Mouse (Mus musculus) hindbrain, embryonic 10.5 days (tissue): Measurements from ENCODE around the gene Sox30. TPM values are rescaled to one million over a fixed set of nuclear protein-coding genes. Genes with fewer than 3 reads are reported as not detected.
A peak's percentile ranks its signal among the peaks of the same experiment; 100 is the strongest.

Experiments
- DNase-seq: peaks from one replicate; pipeline ENCODE4 v3.0.0-alpha.2; 2017; ENCODE audit warnings: low spot score
- H3K27ac ChIP-seq: fragments of 300-500 bp; sonication (generic); 2 replicates; pipeline ENCODE4 v1.5.1; 2016; ENCODE audit warnings: mild to moderate bottlenecking, moderate library complexity
- H3K27me3 ChIP-seq: fragments of 300-500 bp; sonication (generic); 2 replicates; pipeline ENCODE4 v1.6.1; 2016; ENCODE audit warnings: mild to moderate bottlenecking; ENCODE audit not compliant: poor library complexity, insufficient read depth, severe bottlenecking
- H3K36me3 ChIP-seq: fragments of 300-500 bp; sonication (generic); 2 replicates; pipeline ENCODE4 v1.6.1; 2016; ENCODE audit warnings: mild to moderate bottlenecking, moderate library complexity
- H3K4me1 ChIP-seq: fragments of 300-500 bp; sonication (generic); replicated peaks from 2 replicates; pipeline ENCODE4 v1.6.1; 2016; ENCODE audit warnings: mild to moderate bottlenecking
- H3K4me3 ChIP-seq: fragments of 300-500 bp; sonication (generic); 2 replicates; pipeline ENCODE4 v1.5.1; 2016; ENCODE audit warnings: mild to moderate bottlenecking, moderate library complexity
- H3K9me3 ChIP-seq: fragments of 300-500 bp; sonication (generic); 2 replicates; pipeline ENCODE4 v1.6.1; 2016; ENCODE audit warnings: mild to moderate bottlenecking, moderate library complexity
- WGBS: fragments of 180-500 bp; shearing (Covaris S2); methylation state at CpG from one replicate; pipeline ENCODE4 v1.1.7; 2016; 5-methylcytosine and 5-hydroxymethylcytosine counted together
- polyA plus RNA-seq: library from polyadenylated mRNA; unstranded; fragments of >200 nt; fragmentation: Nextera tagmentation; extraction: Ambion mirVana; gene quantifications from 2 replicates; pipeline ENCODE4 v1.2.1, GENCODE M21; 2016

The Sox30 gene
- 0.14 TPM in 1 of 2 replicates, not detected in the other for polyA plus RNA-seq

DNA sequence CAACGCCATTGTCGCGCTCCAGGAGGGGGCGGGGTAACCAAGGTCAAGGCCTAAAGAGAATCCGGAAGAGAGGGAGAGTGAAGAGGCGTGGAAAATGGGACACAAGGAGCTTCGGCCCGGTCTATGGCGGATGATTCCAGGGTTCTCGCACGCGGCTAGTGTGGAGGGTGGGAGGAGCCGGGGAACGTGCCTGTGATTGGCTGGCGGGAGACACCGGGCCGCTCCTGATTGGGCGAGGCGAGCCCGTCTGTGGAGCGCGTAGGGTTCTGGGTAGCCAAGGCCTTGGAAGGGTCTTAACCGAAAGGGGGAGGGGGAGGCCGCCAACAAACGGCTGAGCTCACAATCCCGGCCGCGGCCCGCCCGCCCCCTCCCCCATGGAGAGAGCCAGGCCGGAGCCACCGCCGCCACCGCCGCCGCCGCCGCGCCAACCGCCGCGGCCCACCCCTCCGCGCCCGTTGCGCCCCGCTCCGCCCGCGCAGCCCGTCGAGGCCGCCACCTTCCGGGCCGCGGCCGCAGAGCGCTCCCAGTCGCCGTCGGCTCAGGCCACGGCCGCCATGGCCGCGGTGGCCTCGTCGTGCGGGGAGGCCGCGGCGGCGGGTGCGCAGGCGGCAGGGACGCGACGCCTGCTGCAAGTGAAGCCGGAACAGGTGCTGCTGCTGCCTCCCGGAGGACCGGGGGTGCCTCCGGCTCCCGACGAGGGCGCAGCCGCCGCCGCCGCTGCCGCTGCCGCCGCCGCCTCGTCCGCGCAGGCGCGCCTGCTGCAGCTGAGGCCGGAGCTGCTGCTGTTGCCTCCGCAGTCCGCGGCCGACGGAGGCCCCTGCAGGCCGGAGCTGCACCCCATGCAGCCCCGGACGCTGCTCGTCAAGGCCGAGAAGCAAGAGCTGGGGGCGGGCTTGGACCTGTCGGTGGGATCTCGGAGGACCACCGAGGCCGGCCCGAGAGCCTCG, at the start of gene Sox30:
Gene Sox30, plus strand, starts transcription at position 365 of the 947 bp plus-strand sequence.
- WGBS = 9% methylated on average over 113 of the region's 115 CpGs
- DNase-seq = peak; percentile 81
- H3K4me3 ChIP-seq = peak within 1 kb of the TSS; percentile 62
- H3K36me3 ChIP-seq = no peaks in the 10 kb centered on the region
- H3K27me3 ChIP-seq = peaks cover 25% of the 10 kb centered on the region
- peaks cover 4% of the 10 kb centered on the region; the same call in 1 of the 2 replicates for H3K9me3 ChIP-seq
- peaks cover 15% of the 10 kb centered on the region; the same call in 1 of the 2 replicates for H3K4me1 ChIP-seq
- H3K27ac ChIP-seq = peak within 1 kb of the TSS; percentile 91

DNA sequence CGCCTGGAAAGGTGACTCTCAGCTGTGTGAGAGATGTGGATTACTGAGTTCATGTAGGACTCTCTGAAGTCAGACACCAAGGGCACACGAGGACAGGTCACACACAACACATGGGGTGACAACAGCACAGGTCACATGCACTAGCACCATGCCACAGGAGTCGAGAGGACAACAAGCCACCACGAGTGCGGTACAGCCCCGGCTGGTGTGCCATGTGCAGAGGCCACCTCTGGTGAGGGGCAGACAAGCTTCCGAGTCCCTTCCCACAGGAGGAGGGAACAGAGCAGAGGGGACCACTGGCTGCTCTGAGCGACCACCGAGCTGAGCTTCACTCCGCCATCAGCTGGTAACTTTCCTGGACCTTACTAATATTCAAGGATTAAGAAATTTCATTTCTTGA, 47.3 kb upstream of the Sox30 start:
- H3K36me3 ChIP-seq = peaks cover 81% of the 10 kb centered on the region
- H3K9me3 ChIP-seq = no peaks in the 10 kb centered on the region
- H3K4me1 ChIP-seq = no peaks in the 10 kb centered on the region
- no peak overlapping the region for H3K27ac ChIP-seq
- no peak overlapping the region for H3K4me3 ChIP-seq
- no peaks in the 10 kb centered on the region for H3K27me3 ChIP-seq
- DNase-seq = no peak
- WGBS = 91% methylated on average over 10 of the region's 10 CpGs

GRCm38 (mm10) chr11:45937478-45937877, 42.6 kb upstream of the Sox30 start:
- peaks cover 74% of the 10 kb centered on the region for H3K36me3 ChIP-seq
- H3K4me3 ChIP-seq = no peak overlapping the region
- WGBS = 95% methylated on average over 8 of the region's 8 CpGs
- H3K4me1 ChIP-seq = no peaks in the 10 kb centered on the region
- DNase-seq = no peak
- H3K27ac ChIP-seq = no peak overlapping the region
- H3K27me3 ChIP-seq = no peaks in the 10 kb centered on the region
- H3K9me3 ChIP-seq = no peaks in the 10 kb centered on the region

DNA sequence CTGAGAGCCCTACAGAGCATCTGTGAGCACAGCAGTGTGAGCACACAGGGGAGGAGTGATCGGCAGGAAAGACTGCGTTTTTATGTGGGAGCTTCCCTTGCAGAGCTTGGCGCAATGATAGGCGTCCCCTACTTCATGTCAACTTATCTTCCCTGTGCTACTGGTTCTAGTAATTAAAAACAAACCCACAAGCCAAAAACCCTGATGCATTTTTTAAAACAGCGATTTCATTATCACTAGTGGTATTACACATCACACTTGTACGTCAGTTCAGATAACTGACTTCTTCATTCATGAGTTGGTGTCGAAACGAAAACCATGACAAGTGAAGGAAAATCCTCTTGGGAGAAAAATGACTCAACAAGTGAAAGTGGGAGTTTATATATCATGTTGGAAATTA, 41.2 kb upstream of the Sox30 start:
- Histone ChIP-seq H3K27ac (no peak overlapping the region), H3K36me3 (peaks cover 59% of the 10 kb centered on the region), H3K9me3 (no peaks in the 10 kb centered on the region), H3K4me1 (peaks cover 11% of the 10 kb centered on the region), H3K27me3 (no peaks in the 10 kb centered on the region), H3K4me3 (no peak overlapping the region)
- WGBS = 94% methylated on average over 8 of the region's 8 CpGs
- DNase-seq = no peak

DNA sequence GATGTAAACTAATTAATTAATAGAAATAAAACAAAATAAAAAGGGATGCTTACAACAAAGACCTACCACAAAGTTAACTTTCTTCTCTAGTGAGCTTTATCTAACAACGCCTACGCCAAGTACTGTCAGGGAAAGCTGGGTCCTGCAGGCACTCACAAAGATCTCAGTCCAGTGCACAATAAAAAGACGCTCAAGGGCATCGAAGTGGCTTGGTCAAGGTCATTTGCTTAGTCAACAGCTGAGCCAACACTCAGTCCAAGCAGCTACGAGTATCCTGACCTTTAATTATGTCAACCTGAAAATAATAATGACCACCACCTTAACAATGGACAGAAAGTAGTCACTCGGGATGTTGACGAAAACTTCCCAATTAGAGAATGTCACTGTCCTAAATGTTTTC, 37.8 kb upstream of the Sox30 start:
- no peak overlapping the region for H3K27ac ChIP-seq
- peaks cover 17% of the 10 kb centered on the region for H3K4me1 ChIP-seq
- 92% methylated on average over 7 of the region's 7 CpGs for WGBS
- H3K4me3 ChIP-seq = no peak overlapping the region
- no peak for DNase-seq
- peaks cover 29% of the 10 kb centered on the region for H3K36me3 ChIP-seq
- no peaks in the 10 kb centered on the region for H3K27me3 ChIP-seq
- no peaks in the 10 kb centered on the region for H3K9me3 ChIP-seq

DNA sequence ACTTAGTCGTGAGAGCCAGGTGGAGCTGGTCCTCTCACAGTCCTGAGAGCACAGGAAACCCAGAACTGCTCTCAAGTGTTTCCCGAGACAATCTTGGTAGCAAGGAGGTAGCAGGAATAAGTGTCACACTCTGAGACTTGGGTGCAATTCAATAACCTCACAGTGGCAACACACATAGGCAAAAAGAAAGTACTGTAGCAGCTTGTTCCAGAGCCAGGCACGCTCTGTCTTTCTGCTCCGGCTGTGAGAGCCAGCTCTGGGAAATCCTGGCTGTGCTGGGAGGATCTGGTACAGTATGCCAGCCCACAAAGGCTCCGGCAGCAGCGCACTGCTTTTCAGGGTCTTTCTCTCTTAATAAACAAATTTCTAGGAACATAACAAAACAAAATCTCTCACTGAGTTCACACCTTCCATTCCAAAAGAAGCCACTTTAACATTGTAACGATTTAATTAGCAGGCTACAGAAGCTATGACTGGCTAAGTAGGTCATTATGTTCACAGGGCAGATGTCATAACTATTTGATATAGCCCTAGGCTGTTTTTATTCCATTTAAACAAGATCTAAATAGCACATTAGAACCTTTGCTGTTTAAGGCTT, 36.9 kb upstream of the Sox30 start:
- Histone ChIP-seq H3K4me1 (peaks cover 17% of the 10 kb centered on the region), H3K4me3 (peak overlapping the region; percentile 94), H3K27ac (no peak overlapping the region), H3K36me3 (peaks cover 29% of the 10 kb centered on the region), H3K27me3 (no peaks in the 10 kb centered on the region), H3K9me3 (no peaks in the 10 kb centered on the region)
- DNase-seq = no peak
- WGBS = 80% methylated on average over 7 of the region's 7 CpGs

GRCm38 (mm10) chr11:45943891-45944642, 36.0 kb upstream of the Sox30 start:
- H3K4me1 ChIP-seq = peaks cover 17% of the 10 kb centered on the region
- WGBS = under 1% methylated on average over 49 of the region's 49 CpGs
- peak overlapping the region; percentile 93 for H3K27ac ChIP-seq

GRCm38 (mm10) chr11:45944643-45945156, 35.4 kb upstream of the Sox30 start, which contains the start of gene Lsm11:
Lsm11 (minus strand) TSS chr11:45944935.
- H3K4me3 ChIP-seq = peak within 1 kb of the TSS; percentile 94
- H3K27me3 ChIP-seq = no peaks in the 10 kb centered on the region
- DNase-seq = peak; percentile 97
- H3K36me3 ChIP-seq = peaks cover 41% of the 10 kb centered on the region
- peak within 1 kb of the TSS; percentile 93 for H3K27ac ChIP-seq
- no peaks in the 10 kb centered on the region for H3K9me3 ChIP-seq
- H3K4me1 ChIP-seq = peaks cover 17% of the 10 kb centered on the region
- WGBS = under 1% methylated on average over 55 of the region's 55 CpGs

More at GRCm38 (mm10) chr11:45943891-45944642, 36.0 kb upstream of the Sox30 start:
- H3K4me3 ChIP-seq = peak overlapping the region; percentile 94
- no peaks in the 10 kb centered on the region for H3K9me3 ChIP-seq
- peaks cover 37% of the 10 kb centered on the region for H3K36me3 ChIP-seq
- DNase-seq = peak; percentile 23
- H3K27me3 ChIP-seq = no peaks in the 10 kb centered on the region

DNA sequence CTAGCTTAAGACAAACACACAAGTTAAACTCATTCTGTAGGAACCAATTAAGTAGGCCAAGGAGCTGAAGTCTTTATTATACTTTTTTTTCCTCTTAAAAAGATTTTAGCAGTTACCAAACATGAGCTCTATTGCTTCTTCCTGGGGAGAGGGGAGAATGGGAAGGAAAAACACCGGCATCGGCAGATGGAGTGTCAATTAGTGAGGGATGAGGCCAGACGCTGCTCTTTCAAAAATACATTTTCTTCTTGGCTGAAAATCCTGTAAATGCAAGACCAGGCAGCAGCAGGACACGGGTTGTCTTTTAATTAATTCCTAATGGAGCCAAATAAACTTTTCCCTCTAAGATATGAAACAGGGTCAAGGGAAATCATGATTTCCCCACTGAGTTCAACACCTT, 33.3 kb upstream of the Sox30 start:
- H3K27ac ChIP-seq = no peak overlapping the region
- peaks cover 17% of the 10 kb centered on the region for H3K4me1 ChIP-seq
- no peaks in the 10 kb centered on the region for H3K9me3 ChIP-seq
- WGBS = 88% methylated on average over 4 of the region's 4 CpGs
- no peaks in the 10 kb centered on the region for H3K27me3 ChIP-seq
- H3K36me3 ChIP-seq = peaks cover 45% of the 10 kb centered on the region
- no peak overlapping the region for H3K4me3 ChIP-seq
- no peak for DNase-seq

GRCm38 (mm10) chr11:45947491-45947890, 32.6 kb upstream of the Sox30 start:
- no peaks in the 10 kb centered on the region for H3K9me3 ChIP-seq
- H3K4me1 ChIP-seq = peaks cover 17% of the 10 kb centered on the region
- H3K36me3 ChIP-seq = peaks cover 49% of the 10 kb centered on the region
- no peak for DNase-seq
- 90% methylated on average over 2 of the region's 2 CpGs for WGBS
- no peak overlapping the region for H3K4me3 ChIP-seq
- no peaks in the 10 kb centered on the region for H3K27me3 ChIP-seq
- H3K27ac ChIP-seq = no peak overlapping the region

DNA sequence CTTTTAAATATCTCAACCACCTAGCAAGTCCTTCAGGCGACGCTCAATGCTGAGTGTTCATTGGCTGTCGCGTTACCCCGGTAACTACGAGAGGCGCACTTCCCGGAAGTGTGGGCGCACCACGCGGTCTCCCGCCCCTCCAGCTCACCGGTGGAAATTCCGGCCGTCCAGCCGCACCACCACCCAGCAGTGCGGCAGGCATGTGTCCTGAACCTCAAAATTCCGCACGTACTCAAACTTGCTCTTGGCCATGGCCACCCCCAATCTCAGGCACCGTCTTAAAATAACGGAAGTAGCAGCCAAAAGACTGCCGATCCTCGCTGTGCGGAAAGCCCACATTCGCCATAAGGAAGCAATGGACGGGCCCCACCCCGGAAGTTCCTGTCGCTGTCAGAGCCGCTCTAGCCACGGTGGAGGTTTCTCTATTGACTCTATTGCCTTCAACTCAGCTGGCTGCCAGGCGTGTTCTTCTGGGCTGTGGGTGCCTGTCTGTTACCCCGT, 24.9 kb upstream of the Sox30 start, which contains the start of gene Thg1l:
Gene Thg1l, minus strand, starts transcription at position 368 of the 501 bp plus-strand sequence.
- Histone ChIP-seq H3K4me1 (peaks cover 5% of the 10 kb centered on the region; the same call in 1 of the 2 replicates), H3K27me3 (no peaks in the 10 kb centered on the region), H3K36me3 (peaks cover 27% of the 10 kb centered on the region), H3K9me3 (no peaks in the 10 kb centered on the region), H3K27ac (peak within 1 kb of the TSS; percentile 89), H3K4me3 (peak within 1 kb of the TSS; percentile 71)
- DNase-seq = peak; percentile 92
- under 1% methylated on average over 32 of the region's 32 CpGs for WGBS

DNA sequence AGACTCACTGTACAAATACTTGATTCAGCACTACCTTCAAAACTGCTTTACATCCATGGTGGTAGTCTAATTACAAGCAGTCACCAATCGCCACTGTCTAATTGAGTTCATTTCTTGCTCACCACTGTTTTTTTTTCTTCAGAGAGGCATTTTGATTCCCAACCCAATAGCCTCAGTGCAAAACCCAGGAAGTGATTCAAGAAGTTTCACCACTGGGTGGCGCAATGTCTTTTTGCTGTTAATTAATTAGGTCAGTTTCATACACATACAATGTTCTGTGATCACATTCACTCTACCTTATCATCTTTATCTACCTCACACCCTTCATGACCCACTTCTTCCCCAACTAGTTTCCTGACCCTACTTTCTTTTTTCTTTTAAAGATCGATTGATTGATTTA, 20.5 kb upstream of the Sox30 start:
- Histone ChIP-seq H3K9me3 (no peaks in the 10 kb centered on the region), H3K4me1 (0 out of 2 replicates have a peak, but pooled peaks cover 3% of the 10 kb centered on the region), H3K27ac (no peak overlapping the region), H3K4me3 (no peak overlapping the region), H3K36me3 (no peaks in the 10 kb centered on the region), H3K27me3 (no peaks in the 10 kb centered on the region)
- no peak for DNase-seq
- 76% methylated on average over 3 of the region's 3 CpGs for WGBS
